Mouse (Mus musculus) stomach, postnatal 0 days (tissue): Measurements from ENCODE around the gene Ccdc163.

Experiments
- CTCF ChIP-seq: IDR thresholded peaks from 2 replicates; pipeline ENCODE4 v1.5.1; 2016; ENCODE audit warnings: antibody characterized with exemption, low read depth, mild to moderate bottlenecking, moderate library complexity
- EP300 ChIP-seq: optimal IDR thresholded peaks from 2 replicates; pipeline ENCODE3; 2016; ENCODE audit warnings: antibody characterized with exemption

- no peak for TF ChIP-seq CTCF
- no peak for TF ChIP-seq EP300
Measured at GRCm38 (mm10) chr4:116708791-116709390, 582 bp downstream of the Ccdc163 start.
